Mouse (Mus musculus): Measurements from ENCODE around the gene Fyn. TPM values are rescaled to one million over a fixed set of nuclear protein-coding genes. Genes with fewer than 3 reads are reported as not detected.

Fyn gene
- total RNA-seq, 2 experiments from 2014 or later, result 37.7 to 41.7 TPM

DNA sequence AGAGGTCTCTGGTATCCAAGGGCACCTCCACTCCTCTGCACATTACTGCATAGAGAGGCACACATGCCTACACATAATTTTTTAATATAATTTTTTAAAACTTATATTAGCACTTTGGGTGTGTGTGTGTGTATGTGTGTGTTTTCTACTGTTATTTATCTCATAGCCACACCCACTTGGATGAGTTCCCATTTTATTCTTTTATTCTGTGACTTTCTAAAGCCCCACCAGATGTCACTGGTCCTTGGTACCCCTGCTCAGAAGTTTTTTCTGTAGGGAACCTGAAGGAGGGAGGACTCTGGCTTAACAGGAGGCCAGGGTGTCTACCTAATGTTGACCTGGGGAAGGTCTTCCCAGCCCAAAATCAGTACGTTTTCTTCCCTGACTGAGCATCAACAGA lies 152.7 kb downstream of the Fyn start:
- DNase-seq, result no peak
- intact Hi-C loops (cut with DNase I), result no loop called here

DNA sequence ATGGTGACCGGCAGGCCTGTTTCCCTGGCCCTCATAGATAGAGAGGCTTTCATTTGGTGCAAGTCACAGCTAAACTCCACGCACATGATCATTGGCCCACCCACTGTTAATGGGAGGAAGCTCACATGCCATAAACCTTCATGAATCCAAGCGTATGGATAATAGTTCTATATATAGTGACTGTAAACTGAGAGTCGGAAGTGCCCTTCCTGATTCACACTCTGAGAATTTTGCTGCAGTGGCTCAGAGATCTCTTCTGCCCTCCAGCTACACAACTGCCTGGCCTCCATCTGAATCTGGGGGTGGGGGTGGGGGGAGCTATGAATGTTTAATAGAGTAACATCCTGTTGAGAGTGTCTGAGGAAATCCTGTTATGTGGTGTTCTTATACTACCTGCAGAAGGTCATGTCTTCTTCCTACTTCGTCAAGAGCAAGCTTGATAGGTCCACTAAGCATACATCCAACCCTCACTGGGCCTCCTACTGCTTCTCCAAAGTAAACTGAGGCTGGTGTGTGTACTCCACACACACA lies 153.3 kb downstream of the Fyn start:
- intact Hi-C loops (cut with DNase I), result no loop called here
- no peak for DNase-seq

DNA sequence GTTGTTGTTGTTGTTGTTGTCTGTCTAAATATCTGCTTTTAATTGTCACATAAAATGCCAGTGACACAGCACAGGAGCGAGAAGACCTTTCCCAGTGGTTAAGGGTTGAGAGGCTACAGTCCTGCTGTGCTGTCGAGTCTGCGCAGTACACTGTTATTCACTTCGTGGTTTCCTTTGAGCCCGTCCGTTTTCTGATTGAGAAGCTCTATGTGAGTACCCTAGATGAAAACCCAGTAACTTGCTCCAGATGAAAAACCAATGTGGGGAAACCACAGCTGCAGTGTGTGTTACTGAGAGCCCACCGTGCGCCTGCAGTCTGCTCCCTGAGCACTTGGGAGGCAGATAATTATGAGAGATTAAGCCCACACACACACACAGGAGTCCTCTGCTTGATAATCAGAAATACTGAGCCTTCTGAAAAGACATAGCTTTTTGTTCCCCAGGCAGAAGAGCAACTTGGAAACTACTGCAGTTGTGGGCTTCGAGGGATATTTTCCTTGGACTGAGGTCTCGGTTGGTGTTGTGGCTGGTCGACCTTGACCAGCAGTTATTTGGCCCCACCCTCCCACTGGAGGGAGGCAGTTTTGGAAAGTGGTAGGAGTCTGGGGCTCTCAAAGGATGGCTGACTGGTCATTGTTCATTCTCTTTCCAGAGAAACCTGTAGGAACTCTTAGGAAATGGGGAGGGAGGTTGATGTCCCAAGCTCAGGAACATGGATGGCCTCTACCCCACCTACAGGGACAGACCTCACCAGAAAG lies 154.4 kb downstream of the Fyn start:
- no peak for DNase-seq
- intact Hi-C loops (cut with DNase I), result no loop called here

DNA sequence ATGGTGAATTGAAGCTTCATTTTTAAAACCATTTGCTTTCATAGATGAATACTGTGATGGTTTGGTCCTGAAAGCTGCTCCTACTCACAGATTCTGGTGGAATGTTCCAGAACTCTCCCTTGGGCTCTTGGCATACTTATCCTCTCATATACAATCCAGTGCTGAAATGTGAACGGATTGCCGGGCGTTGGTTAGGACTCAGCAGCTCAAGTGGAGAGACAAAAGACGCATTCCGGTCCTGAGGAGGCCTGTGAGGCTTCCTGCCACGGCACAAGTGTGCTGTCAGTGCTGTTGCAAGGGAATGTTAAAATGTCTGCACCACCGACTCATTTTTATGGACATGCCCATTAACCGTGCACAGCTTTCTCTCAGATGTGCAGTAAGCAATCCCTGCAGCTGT lies 155.7 kb downstream of the Fyn start:
- no peak for DNase-seq
- intact Hi-C loops (cut with DNase I), result no loop called here

DNA sequence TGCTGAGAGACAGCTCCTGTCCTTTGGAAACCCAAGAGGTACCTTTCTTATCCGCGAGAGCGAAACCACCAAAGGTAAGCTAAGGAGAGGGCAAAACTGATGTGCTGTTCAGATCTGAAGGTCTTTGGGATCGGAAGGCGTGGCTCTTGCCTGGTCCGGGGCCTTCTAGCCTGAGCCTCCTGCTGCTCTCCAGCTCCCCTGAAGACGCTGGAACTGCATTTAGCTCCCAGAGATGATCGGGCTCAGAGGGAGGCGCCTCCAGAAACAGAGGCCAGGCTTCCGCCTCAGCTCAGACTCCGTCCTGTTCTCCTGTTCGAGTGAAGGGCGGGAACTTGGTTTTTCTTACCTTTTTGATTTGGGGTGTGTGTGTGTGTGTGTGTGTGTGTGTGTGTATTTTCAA lies 156.8 kb downstream of the Fyn start:
- DNase-seq, result no peak
- intact Hi-C loops (cut with DNase I), result no loop called here

DNA sequence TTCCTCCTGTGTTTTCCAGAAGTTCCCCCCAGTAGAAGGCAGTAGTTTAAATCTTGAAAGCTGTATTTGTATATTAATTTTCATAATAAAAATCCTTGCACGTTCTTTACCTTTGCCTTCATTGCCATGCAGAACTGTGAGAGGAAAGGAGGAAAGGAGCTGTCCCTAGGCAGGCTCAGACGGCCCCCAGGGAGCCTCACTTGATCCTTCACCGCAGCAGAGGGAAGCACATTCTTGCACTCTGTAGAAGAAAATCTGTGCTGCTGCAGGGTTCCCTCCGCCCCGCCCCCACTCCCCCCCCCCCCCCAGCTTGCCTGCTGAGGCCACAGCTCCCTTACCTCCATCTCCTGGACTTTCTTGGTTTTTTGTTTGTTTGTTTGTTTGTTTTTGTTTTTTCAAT lies 158.5 kb downstream of the Fyn start:
- DNase-seq, result no peak
- intact Hi-C loops (cut with DNase I), result no loop called here

DNA sequence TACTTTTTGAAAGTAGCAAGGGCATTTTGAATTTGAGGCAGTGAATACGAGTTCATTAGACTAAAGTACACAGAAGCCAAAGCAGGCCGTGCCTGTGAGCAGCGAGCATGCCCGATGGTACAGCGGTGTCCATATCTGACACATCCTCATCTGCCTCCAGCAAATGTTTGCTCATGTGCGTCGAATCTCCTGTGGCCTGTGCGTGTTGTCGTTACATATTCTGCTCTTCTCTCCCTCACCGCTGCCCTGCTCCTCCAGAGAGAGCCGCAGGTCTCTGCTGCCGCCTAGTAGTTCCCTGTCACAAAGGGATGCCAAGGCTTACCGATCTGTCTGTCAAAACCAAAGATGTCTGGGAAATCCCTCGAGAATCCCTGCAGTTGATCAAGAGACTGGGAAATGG lies 160.5 kb downstream of the Fyn start:
- intact Hi-C loops (cut with DNase I), result no loop called here
- DNase-seq, result no peak

DNA sequence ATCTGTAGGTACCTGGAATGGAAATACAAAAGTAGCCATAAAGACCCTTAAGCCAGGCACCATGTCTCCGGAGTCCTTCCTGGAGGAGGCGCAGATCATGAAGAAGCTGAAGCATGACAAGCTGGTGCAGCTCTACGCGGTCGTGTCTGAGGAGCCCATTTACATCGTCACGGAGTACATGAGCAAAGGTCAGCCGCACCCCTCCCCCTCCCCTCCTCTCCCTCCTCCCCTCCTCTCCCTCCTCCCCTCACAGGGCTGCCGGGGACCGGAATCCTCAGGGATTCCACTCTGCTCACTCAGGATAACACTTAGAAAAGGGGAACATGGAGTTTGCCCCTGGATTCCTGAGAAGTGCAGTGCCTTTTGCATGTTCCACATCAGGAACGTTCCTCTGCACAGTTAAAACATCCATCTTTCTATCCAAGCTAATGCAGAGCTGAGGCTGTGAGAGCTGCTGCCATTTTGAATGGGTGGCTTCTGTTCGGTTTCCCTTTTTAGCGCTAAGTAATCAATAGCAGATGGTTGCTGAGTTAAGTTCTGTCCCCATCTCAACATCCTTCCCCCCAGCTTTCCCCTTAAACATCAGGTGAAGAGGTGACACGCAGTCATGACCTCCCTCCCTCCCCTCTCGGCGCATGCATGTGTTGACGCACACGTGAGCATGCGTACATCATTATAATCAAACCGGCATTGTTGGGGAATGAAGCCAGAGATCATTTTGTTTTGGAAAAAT lies 163.5 kb downstream of the Fyn start:
- intact Hi-C loops (cut with DNase I), result no loop called here
- no peak for DNase-seq

DNA sequence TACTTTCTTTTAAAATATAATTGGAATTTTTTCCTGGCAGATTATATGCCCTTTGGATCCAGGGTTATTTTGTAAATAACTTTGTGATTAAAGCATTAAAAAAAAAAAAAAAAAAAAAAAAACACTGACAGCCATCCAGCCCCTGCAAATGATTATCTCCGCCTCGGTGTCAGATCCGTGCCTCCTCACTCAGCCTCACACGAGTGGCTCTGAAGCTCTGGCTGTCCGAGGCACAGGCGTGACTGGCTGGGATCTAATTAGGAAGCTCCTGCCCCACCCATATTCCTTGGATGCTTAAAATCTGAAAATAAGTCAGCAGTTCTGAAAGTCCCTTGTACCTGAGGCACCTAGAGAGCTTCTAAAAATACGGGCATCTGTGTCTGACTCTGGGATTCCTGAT lies 164.2 kb downstream of the Fyn start:
- no peak for DNase-seq

DNA sequence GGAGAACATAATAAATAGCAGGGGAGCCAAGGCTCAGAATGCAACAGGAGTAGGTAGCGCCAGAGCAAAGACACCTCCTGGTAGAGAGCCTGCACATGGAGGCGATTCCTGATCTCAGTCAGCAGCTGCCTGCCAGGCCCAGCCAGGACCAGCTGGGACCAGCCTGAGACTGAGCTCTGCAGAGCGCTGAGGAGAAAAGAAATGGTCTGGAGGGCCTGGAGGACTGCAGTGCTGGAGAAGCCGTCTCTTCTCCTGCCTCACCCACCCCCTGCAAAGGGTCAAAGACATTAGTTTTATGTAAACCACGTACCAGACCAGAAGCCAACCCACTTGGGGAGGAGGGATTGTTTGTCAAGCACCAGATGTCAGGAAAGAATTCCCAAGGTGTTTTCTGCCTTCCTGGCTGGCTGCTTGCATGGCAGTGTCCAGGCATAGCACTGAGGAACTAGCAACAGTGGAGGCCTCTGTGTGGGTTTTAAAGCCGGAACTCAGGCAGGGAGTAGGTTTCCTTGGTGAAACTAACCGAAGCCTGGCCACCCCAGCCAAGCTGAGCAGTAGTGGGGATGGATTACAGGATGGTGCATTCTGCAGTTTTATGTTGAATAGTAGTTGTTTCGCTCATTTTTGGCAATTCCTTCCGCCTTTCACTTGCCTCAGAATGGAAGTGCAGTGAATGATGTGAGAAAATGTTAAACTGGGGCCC lies 165.8 kb downstream of the Fyn start:
- intact Hi-C loops (cut with DNase I), result loop anchor here (5.0 kb wide), 1 partner anchor 198 kb away; the partner anchor contains the start of gene Rev3l
- DNase-seq, result peak in 1 of 2 experiments; percentile 61

More for the DNA sequence above, 164.2 kb downstream of the Fyn start:
- intact Hi-C loops (cut with DNase I), result no loop called here

DNA sequence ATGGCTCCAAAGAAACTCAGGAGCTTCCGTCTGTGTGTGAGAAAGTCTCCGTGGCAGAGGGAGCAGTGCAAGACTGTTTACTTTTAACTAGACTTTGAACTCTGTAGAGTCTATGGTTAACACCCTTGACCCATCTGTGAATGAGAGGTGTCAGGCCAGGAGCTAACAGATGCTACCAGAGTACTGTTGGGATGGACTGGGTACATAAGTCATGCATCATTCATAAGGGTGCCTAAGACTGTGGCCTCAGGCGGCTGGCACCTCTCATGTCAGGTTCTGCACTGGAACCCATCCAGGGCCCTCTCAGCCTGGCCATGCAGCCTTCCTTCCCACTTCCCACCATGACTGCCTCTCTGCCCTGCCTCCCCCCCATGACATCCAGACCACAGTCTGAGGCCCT lies 166.7 kb downstream of the Fyn start:
- intact Hi-C loops (cut with DNase I), result loop anchor here (5.0 kb wide), 1 partner anchor 197 kb away; the partner anchor contains the start of gene Rev3l
- no peak for DNase-seq

DNA sequence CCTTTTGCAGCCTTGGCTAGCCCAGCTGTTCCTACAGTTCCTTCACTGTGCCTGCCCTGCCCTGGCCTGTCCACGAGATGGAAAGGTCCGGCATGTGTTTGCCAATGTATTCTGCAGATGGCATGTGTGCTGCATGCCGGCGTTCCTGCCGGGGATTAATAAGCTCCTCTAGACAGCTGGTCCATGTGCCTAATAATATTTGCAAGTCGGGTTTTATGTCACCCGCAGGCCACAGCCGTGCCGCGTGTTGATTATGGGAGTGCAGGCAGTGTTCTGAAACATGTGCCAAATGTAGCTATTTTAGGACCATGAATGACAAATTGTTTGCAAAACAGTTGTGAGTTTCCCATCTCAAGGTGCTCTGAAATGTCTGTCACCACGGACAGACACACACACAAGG lies 167.6 kb downstream of the Fyn start:
- peak; percentile 37 to 45 for DNase-seq
- intact Hi-C loops (cut with DNase I), result loop anchor here (5.0 kb wide), 1 partner anchor 196 kb away; the partner anchor contains the start of gene Rev3l

DNA sequence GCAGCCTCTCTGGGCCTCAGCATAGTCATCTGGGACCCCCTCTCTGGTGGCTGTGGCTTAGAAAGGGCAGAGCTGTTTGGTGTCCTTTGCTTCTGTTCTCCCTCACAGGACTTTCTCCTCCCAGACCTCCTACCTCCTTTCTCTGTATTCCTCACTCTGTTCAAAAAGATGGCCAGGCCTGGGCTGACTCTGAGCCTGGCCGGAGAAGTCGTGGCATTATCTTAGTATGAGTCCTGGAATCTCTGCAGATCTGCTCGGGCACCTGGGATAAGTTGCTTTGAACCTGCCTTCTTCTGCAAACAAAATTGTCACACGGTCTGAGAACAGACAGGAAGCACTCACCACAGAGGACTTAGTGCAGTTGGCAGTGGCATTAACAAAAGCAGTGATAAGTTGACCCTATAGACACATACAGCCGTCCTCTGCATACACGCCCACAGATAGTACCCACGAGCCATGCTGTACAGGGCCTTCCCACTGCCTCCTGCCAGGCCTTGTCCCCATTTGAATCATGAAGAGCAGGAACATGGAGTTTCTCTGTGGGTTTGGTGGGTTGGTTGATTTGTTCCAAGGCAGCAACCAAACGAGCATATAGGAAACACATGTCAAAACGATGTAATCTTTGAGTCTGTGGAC lies 171.5 kb downstream of the Fyn start:
- intact Hi-C loops (cut with DNase I), result no loop called here
- no peak for DNase-seq

DNA sequence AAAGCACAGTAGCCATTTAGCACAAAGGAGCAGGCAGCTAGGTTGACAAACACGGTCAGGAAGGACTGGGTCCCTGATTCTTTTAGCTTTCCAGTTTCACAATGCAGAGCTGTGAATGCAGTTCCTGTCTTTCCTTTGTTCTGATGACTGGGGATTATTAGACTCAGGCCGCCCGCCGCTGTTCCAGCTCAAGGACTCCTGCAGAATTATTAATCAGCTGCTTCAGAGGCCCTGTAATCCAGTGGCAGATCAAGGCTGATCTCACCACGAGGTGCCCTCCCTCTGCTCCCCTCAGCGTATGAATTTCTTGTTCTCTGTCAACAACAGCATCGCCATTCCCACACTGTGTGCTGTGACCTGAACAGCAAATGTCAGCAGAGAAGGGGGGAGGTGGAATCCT lies 172.3 kb downstream of the Fyn start:
- intact Hi-C loops (cut with DNase I), result no loop called here
- DNase-seq, result no peak

DNA sequence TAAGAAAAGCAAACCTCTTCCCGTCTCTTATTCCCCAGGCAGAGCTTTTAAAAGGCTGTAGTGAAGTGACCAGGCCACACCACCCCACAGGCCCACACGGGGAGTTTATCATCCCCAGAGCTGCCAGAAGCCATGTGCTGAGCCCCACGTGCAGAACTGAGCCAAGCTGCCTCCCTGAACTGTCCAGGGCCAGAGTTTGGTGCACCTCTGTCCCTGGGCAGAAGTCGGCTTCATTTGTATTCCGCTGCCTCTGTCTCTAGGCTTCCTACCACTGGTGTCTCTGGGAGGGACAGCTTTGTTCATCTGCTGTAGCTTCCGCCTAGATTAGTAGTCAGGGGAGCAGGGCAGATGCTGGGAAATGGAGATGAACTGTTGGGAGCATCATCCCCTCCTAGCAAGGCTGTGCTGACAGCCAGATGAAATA lies 172.8 kb downstream of the Fyn start:
- intact Hi-C loops (cut with DNase I), result no loop called here

DNA sequence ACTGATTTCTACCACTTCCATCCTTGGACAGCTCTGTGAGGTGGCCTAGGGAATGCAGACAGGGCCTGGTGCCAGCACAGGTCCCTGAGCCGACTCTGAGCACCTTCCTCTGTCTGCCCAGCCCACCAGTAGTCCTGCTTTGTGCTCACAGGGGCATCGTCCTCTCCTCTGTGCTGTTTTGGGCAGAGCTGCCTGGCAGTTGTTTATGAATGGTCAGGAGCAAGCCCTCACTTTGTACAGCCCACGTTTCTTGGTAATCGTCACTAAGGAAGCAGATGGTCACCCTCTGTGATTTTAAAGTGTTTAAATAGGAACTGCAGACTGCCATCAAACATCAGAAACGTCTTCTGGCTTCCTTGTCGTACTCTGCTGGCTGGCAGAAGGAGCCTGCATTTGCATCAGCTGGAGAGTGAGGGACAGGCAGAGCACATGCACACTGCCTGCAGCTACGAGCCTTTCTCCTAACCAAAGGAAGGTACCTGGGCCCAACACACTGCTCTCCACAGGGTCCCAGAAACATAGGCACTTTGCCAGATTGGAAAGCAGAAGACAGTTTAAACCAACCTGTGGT lies 173.4 kb downstream of the Fyn start:
- intact Hi-C loops (cut with DNase I), result no loop called here
- no peak for DNase-seq

More for the DNA sequence above, 172.8 kb downstream of the Fyn start:
- no peak for DNase-seq

DNA sequence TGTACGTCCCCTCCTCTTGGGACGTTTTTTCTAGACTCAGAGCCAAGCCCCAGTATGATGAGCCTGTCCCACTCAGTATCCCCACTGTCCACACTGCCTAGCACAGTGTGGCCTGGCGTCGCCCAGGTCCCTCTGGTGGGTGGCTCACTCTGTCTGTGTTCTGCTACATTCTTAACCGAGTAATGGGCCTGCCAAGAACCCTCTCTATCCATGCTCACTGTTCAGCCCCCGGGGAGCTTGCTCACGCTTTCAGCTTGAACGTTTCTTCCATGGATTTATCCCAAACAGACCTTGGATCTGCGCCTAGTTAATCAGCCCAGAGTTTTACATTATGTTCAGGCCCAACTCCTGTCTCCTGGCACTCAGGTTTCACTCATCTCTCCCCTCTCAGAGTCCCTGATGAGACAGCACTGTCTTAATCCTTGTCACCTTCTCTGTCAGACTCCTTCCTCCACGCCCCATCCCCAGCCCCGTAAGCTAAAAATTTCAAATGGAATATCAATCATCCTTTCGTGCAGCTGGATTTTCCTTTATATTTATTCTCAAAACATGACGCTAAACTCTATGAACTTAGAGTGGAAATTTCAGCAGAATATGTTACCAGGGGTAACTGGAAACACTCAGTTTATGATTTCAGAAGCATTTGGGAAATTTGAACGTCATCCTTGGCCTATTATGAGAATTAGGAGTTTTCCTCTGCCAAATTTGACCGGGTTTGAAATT lies 174.0 kb downstream of the Fyn start:
- intact Hi-C loops (cut with DNase I), result no loop called here
- peak; percentile 48 to 57 for DNase-seq

DNA sequence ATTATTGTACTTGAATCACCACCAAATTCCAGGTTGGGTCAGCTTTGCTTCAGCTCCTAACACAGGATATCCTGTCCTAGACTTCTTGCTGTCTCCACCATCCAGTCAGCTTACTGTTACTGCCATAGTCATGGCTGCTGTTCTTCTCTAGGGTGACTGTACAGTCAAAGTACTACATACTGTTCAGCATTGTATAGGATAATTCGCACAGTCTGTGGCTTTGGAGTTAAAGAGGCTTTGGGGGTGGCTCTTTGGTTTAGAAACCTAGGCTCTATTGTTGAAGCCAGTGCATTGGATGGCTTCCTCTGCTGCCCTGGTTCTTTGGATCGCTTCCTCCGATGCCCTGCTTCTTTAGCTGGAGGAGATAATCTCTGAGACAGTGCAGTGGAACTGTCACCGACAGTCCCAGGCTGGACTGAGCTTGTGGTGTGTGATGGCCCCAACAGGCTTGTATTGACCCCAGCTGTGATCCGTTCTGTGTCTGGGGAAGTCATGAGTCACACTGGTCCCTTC lies 174.7 kb downstream of the Fyn start:
- intact Hi-C loops (cut with DNase I), result no loop called here
- no peak for DNase-seq

DNA sequence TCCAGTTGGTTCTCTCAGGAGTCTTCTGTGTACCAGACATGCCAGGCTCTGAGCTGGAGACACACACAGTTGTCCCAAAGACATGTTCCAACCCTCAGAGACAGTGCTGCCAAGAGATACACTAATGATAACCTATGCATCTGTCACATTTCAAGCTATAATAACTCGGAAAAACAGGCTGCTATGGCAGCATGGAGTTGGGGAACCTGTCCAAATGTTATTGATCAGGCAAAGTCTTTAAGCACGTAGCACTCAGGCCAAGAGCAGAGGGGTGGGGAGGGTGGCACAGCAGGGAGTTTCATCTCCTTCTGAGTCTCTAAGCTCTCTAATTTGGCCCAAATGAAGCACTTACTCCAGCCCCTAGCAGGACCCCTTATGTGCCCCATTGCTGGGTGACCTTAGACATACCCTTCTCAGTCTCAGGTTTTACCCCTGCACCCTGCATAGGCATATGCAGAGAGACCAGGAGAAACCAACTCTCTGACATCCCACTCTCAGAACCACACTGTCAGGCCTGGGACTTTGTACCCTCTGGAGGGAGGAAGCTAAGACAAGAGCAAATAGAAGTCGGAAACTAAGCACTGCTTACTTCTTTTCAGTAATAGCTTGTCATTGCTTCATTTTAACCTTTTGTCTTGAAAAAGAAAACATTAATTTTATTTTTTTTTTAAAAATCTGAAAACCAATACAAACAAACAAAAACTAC lies 178.9 kb downstream of the Fyn start:
- intact Hi-C loops (cut with DNase I), result no loop called here

More for the DNA sequence above, 178.9 kb downstream of the Fyn start:
- DNase-seq, result no peak

Measured in heart, postnatal 14 days (tissue).